Mouse (Mus musculus) erythroid progenitor cell, adult 5-6 weeks (primary cell): ENCODE measurements around the gene Clec3b. TPM values are rescaled to one million over a fixed set of nuclear protein-coding genes. Genes with fewer than 3 reads are reported as not detected.

Experiments
- ATAC-seq: replicated peaks from 2 replicates; pipeline ENCODE4 v1.8.0; 2016; ENCODE audit warnings: moderate number of reproducible peaks, mild to moderate bottlenecking, moderate TSS enrichment, inconsistent platforms; ENCODE audit not compliant: poor library complexity, low FRiP score, severe bottlenecking
- total RNA-seq, 2 experiments: library from RNA; stranded (forward) in 1 of 2; stranded (reverse) in 1 of 2; fragments of 150-400 nt in 1 of 2; fragments of 186-747, 209-891 nt in 1 of 2; gene quantifications; 2 replicates each; pipeline versions ENCODE4 v1.2.3 to v1.2.4; 2015 to 2017; ENCODE audit warnings: low replicate concordance in 2 of 2

Clec3b gene
- total RNA-seq, 2 experiments from 2014 or later = not detected

DNA sequence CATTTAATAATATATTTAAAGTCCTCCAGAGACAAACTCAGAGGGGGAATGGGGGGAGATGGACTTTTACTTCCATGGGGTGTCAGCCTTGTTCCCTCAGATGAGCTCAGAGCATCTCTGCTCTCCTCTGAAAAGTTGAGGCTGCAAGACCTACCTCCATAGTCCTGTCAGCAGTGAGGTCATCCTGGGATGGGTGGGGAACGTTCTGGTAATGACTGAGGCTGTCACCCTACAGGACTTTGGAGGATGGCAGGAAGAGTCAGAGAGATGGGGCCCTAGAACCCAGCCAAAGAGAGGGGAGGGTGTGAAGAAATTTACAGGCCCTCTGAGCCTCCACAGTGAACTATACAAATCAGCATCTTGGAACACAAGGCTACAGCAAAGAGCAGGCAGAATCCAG lies 815 bp downstream of the Clec3b start:
- no peak for ATAC-seq

- ATAC-seq = no peak
Observed at GRCm38 (mm10) chr9:123152026-123152425, 1.3 kb downstream of the Clec3b start.

GRCm38 (mm10) chr9:123153121-123153520 lies 2.4 kb downstream of the Clec3b start:
- no peak for ATAC-seq

DNA sequence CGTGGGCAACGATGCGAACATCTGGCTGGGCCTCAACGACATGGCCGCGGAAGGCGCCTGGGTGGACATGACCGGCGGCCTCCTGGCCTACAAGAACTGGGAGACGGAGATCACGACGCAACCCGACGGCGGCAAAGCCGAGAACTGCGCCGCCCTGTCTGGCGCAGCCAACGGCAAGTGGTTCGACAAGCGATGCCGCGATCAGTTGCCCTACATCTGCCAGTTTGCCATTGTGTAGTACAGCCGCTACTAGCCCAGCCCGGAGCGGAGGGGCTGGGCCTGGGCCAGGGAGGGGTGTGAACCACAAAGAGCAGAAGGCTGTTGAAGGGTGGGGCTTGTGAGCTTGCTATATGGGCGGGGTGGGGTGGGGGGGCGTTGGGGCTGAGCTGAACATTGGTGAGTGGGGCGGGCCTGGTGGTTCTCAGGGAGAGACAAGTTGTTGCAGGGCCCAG lies 6.2 kb downstream of the Clec3b start:
- no peak for ATAC-seq

GRCm38 (mm10) chr9:123157699-123158098 lies 7.0 kb downstream of the Clec3b start:
- ATAC-seq = no peak

DNA sequence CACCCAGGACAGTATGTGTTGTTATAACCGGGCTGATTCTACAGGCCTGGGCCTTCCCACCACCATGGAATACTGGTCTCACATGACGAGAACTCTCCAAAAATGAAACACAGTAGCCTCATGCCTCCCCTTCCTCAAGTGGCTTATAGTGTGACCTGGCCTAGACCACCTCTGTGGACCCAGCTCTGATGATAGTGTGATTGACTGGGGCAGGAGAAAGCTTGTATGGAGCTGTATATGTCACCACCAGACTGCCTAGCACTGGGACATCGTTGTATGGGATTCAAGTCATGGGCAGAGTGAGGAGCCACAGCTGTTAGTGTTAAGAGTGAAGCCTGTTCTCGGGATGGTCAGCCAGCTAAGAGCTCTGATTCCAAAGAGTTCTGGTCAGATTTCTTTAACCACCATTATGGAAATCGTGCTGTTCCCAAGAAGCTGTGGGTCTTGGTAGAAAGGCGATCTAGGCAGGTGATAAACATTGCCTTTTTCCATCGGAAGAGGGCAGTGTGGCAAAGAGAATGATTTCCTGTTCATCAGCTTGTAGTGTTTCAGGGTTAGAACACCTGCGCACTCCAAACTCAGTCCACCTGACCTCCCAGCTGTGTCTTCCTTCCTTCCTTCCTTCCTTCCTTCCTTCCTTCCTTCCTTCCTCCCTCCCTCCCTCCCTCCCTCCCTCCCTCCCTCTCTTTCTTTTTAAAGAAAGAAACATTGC lies 7.5 kb downstream of the Clec3b start:
- no peak for ATAC-seq

GRCm38 (mm10) chr9:123159330-123159729 lies 8.6 kb downstream of the Clec3b start:
- ATAC-seq = no peak

DNA sequence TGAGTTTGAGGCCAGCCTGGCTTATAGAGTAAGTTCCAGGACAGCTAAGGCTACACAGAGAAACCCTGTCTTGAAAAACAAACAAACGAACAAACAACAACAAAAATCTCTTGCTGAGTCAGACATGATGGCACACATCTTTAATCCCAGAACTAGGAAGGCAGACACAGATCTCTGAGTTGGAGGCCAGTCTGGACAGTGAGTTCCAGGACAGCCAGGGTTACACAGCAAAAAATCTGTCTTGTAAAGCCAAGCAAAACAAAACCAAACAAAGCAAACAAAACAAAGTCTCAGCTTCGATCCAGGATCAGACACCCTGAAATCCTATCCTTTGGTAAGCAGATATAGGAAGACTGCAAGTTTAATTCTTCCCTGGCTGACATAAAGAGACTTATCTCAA lies 11.0 kb downstream of the Clec3b start:
- no peak for ATAC-seq

DNA sequence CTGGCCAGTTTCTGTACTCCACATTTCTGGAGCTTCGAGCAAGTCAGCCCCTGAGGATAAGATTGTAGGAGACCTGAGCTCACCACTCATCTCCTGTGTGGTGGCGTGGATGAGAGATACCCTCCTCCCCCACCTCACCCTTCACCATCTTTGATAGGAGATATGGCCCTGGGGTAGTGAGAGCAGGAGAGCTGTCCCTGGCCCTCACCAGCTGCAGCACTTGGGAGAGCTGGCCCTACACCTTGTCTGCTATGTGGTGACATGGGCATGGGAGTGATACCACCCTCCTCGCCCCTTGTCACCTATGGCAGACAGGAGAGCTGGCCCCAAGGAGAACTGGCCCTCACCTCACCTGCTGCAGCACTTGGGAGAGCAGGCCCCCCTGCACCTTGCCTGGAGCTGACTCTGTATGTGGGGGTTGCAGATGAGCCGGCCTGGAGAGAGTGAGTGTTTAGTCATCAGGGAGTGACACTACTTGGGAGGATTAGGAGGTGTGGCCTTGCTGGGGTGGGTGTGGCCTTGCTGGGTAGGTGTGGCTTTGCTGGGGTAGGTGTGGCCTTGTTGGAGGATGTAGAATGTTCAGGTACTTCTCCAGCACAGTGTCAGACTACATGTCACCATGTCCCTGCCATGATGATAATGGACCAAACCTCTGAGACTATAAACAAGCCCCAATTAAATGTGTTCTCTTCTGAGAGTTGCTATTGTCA lies 12.4 kb downstream of the Clec3b start:
- ATAC-seq = no peak; the same call in 1 of the 2 replicates

- no peak for ATAC-seq
Observed at GRCm38 (mm10) chr9:123165781-123166443, 15.2 kb downstream of the Clec3b start.

- no peak for ATAC-seq
Observed at GRCm38 (mm10) chr9:123173760-123174159, 23.0 kb downstream of the Clec3b start.

DNA sequence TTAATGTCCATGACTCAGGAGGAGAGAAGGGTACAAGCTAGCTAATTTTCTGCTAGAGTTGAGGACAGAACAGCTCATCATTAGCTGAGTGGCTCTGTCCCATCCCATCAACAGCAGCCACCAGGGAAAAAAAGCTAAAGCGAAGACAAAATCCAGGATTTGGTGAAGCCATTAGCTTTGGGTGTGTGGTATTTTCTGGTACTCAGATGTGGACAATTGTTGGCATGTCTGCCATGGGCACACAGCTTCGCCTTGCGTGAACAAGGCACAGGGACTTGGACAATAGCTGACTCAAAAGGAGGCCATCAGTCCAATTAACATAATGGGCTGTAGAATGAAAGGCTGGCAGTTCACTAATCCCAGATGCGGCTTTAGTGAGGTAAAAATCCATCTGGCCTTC lies 23.6 kb downstream of the Clec3b start:
- no peak for ATAC-seq

DNA sequence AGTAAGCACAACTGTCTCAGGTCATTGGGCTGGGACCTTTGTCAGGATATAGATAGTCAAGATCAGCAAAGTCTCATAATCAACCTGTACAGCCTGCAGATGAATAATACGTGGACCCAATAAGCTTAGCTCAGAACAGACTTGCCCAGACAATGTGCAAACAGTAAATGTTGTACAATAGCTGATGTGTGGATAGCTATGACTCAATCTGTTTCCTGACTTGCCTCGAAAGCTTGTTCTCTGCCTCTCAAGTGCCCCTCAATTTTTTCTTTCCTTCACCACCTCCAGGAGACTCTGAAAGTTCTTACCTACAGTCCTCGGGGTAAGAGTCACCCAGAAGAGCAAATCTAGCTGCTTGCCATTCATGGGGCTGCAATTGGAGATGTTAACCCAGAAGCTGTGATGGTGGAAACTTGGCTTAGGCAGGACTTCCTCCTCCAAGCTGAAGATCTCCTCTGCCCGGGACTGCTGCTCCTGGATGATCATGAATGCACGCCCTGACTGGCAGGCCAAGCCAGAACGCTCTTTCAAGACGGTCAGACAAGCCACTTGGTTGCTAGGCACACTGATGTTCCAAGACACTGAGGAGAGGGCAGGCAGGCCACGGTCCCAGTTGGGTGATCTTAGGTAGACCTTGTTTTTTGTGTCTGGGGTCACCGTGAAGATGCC lies 26.8 kb downstream of the Clec3b start:
- no peak for ATAC-seq

DNA sequence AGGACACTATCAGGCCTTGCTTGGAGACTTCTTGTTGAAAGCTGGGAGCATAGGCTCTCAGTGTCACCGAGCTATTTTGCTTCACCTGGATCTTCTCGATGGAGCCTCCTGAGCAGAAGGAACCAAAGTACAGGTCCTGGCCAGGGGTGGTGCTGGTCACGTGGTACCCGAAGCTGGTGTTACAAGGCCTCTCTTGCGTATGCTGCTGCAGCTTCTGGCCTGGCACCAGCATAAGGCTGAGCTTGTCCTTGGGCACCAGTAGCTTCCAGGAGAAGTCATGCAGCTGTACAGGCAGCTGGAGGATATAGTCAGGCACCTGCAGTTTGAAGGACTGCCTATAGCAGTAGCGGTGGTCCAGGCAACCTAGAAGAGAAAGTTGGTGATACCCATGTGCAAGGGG lies 29.3 kb downstream of the Clec3b start:
- no peak for ATAC-seq

GRCm38 (mm10) chr9:123183226-123183625 lies 32.5 kb downstream of the Clec3b start:
- no peak for ATAC-seq

DNA sequence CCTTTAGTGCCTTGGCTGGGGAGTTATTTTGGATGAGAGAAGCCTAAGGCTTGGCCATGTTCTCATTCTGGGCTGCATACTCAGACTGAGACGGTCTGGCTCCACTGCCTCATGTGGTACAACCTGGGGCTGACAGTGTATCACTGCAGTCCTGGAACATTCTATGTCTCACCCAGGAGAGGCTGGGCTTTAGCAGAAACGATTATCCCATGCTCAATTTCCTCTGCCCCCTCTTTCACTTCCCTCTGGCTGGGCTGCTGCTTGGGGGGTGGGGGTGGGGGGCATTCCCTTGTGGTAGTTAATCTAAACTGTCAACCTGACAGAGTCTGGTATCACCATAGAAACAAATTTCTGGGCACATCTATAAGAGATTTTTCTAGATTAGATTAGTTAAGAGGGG lies 34.8 kb downstream of the Clec3b start:
- ATAC-seq = no peak

GRCm38 (mm10) chr9:123186151-123186550 lies 35.4 kb downstream of the Clec3b start:
- no peak for ATAC-seq

DNA sequence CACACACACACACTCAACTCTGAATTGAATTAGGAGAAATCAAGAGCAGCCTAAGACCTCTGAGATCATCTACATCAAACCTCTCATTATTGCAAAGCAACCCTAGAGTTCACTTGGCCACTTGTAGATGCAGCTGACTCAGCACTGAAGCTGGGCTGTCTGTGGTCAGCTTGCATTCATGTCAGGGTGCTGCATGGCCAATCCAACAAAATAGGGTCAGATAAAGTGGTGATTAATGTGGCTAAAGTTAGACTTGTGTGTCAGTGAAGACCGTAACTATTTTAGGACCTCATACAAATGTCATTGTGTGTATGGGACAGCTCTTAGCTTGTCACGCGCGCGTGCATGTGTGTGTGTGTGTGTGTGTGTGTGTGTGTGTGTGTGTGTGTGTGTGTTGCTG lies 36.8 kb downstream of the Clec3b start:
- ATAC-seq = no peak

GRCm38 (mm10) chr9:123188271-123188670 lies 37.5 kb downstream of the Clec3b start:
- no peak for ATAC-seq

GRCm38 (mm10) chr9:123200116-123200515 lies 49.4 kb downstream of the Clec3b start:
- no peak for ATAC-seq
